Mouse (Mus musculus) kidney, adult 9 months (tissue): ENCODE measurements around the gene Pidd1.
"Not testable (repeated sequence)": the region's sequence is repeated elsewhere in the genome, so short reads cannot be mapped to it uniquely, and the experiment has no call there.

Source experiments
- DNase-seq: peaks from one replicate; pipeline ENCODE4 v3.0.0; 2022

Gene Pidd1

DNA sequence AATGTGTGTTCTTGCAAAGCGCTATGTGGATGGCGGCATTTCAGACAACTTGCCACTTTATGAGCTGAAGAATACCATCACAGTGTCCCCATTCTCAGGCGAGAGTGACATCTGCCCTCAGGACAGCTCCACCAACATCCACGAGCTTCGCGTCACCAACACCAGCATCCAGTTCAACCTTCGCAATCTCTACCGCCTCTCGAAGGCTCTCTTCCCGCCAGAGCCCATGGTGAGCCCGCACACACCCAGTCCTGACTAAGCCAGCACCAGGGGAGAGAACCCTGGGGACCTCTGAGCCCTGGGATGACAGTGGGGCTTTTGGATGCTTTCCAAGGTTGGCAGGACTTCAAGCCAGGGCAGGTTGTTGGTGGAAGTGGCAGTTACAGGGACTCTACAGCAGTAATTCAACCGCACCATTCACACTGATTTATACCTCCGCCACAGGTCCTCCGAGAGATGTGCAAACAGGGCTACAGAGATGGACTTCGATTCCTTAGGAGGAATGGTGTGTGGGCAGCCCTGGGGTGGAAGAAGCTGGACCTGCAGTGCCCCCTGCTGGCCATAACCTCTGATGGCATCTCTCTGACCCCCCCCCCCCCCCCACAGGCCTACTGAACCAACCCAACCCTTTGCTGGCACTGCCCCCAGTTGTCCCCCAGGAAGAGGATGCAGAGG is 14.3 kb upstream of the Pidd1 start:
- DNase-seq, result peak; percentile 72

DNA sequence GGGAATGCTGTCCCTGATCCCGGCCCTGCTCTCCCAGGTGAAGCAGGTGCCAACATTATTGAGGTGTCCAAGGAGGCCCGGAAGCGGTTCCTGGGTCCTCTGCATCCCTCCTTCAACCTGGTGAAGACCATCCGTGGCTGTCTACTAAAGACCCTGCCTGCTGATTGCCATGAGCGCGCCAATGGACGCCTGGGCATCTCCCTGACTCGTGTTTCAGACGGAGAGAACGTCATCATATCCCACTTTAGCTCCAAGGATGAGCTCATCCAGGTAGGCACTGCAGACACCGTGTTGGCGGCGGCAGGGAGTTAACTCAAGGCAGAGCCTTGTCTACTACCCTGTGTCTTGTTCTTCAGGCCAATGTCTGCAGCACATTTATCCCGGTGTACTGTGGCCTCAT is 13.4 kb upstream of the Pidd1 start:
- no peak for DNase-seq

DNA sequence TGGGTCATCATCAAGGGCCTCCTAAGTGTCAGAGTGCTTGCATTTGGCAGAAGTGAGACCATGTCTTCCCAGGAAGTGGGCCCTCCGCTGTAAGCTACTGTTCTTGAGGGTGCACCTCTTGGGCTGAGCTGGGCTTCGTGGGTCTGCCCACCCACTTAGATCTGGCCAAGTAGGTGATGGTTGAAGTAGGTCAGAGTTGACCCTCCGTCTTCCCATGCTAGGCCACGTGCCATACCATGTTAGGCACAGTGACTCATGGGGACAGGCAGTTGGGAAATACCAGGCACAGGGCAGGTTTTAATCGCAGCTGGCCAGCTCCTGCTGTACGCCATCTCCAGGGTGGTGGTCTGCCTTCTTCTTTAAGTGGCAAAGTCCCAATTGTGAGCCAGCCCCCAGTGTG is 12.9 kb upstream of the Pidd1 start:
- no peak for DNase-seq

- peak; percentile 95 for DNase-seq
Observed at GRCm38 (mm10) chr7:141455610-141456314, 11.9 kb upstream of the Pidd1 start.

DNA sequence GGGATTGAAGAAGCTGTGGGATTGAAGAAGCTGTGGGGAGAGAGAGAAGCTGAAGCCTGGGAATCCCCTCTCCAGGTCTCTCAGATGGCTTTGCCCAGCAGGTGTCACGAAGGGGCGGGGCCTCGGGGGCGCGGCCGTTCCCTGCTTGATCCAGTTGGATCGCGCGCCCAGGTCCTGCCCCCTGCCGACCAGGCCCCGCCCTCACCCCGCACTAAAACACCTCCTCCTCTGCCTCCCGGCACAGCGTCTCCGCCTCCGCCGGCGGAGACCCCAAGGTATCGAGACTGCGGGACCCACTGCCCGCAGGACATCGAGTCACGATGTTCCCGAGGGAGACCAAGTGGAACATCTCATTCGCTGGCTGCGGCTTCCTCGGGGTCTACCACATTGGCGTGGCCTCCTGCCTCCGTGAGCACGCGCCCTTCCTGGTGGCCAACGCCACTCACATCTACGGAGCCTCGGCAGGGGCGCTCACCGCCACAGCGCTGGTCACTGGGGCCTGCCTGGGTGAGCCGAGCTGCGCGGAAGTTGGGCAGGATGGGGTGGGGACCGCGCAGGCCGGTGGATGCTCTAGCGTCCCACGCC is 11.2 kb upstream of the Pidd1 start, which contains the start of gene Pnpla2:
TSS of gene Pnpla2 (plus strand) at position 232 of the 585 bp plus-strand sequence.
- DNase-seq, result peak; percentile 96

DNA sequence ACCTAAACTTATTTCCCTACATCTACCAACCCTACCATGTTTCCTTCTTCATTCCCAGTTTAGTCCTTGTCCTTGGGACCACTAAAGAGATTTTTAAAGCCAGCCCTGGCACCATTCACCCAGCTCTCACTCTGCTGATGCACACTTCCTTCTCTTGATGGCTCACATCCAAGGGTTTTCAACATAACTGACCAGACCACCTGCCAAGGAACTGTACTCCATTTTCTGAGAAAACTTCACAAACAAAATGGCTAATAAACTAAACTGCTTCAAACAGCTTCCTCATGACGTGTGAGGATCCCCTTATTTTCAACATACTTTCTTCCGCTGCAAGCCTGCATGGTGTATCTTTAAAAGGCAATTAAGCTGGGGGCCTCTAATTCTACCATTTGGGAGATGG is 9.8 kb upstream of the Pidd1 start:
- no peak for DNase-seq

GRCm38 (mm10) chr7:141451928-141452327 is 8.1 kb upstream of the Pidd1 start:
- DNase-seq, result no peak

- peak; percentile 96 for DNase-seq
Observed at GRCm38 (mm10) chr7:141447110-141447991, 3.5 kb upstream of the Pidd1 start, which contains the start of gene Rplp2. Gene Rplp2, plus strand, starts transcription at chr7:141447370.

DNA sequence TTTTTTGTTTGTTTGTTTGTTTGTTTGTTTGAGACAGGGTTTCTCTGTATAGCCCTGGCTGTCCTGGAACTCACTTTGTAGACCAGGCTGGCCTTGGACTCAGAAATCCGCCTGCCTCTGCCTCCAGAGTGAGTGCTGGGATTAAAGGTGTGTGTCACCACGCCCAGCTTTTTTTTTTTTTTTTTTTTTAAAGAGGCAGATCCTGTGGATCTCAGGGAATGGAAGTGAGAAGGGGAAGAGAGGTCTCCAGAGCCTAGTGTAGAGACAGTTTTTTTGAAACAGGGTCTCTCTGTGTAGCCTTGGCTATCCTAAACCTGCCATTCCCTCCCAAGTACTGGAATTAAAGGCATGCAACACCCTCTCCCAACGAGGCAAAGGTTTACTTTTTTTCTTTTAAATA is 2.5 kb upstream of the Pidd1 start:
- not testable (repeated sequence) for DNase-seq

GRCm38 (mm10) chr7:141443081-141443821 is 574 bp downstream of the Pidd1 start:
- no peak for DNase-seq

- DNase-seq, result no peak
Observed at GRCm38 (mm10) chr7:141442199-141442598, 1.6 kb downstream of the Pidd1 start.

DNA sequence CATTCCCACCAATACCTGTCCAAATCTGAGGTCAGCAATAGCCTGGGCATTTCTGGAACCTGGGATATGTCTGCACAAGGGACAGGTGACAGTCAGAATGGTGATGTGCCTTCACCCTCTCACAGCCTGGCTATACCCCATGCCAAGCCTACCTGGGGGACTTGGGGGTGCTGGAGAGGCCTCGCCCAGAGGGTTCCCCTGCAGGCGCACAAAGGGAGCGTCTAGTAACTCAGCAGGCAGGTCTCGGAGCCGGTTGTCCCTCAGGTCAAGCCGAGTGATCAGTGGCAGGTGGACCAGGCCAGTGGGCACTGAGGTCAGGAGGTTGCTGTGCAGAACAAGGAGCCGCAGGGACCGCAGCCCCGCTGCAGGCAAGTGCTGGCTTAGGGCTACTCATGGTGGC is 2.4 kb downstream of the Pidd1 start:
- no peak for DNase-seq

DNA sequence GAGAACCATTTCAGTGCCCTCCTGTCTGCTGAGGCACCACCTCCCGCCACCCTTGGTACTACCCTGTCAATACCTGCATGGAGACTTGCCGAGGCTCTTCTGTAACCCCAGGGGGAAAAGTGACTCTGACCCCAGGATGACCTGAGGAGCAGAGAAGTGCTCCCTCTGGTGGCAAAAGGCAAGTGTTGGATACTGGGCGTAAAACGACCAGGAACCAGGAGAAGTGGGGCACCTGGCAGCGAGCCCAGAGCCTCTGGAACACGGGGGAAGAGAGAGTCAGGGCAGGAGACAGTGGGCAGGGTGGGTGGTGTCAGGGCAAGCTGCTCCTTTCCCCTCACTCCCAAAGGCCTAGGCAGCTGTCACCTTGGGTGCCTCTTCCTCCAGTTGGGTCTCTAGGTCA is 3.2 kb downstream of the Pidd1 start:
- peak; percentile 70 for DNase-seq

DNA sequence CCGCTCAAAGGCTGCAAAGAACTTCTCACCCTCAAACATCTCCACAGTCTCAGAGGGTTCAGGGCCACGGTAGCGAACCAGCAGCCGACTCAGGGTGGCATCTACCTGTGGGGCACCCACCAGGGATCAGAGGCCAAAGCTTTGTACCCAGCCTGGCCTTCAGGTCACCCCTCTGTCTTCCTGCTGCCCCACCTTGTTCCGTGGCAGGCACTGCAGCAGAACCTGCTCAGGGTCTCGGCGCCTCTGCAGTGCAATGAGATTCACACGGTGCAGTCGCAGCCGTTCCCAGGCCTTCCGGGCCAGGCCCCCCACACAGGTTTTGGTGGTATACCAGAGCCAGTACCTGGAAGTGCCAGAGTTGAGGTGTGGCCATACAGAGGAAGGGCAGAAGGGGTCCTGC is 4.0 kb downstream of the Pidd1 start:
- DNase-seq, result no peak

DNA sequence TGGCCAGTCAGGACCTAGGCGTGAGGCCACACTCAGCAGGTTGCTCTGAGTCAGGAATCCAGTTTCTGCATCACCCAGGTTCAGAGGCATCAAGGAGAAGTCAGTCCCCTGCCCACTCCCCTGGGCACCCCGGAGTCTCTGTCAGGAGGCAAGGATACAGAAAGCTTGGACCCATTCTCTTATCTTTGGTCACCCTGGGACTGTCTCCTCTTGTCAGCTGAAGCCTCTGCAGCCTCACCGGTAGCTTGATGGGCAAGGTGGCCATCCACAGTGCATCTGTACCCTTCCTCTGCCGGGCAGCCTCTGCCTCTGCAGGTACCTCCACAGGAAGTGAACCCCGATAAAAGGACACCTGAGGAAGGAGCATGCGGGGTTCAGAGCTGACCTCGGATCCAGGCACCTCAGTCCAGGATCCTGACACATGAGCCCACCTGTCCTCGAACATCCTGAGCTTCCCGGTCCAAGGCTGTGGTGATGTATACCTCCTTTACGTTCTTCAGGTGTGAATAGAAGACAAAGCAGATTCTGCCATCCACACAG is 4.6 kb downstream of the Pidd1 start:
- no peak for DNase-seq

DNA sequence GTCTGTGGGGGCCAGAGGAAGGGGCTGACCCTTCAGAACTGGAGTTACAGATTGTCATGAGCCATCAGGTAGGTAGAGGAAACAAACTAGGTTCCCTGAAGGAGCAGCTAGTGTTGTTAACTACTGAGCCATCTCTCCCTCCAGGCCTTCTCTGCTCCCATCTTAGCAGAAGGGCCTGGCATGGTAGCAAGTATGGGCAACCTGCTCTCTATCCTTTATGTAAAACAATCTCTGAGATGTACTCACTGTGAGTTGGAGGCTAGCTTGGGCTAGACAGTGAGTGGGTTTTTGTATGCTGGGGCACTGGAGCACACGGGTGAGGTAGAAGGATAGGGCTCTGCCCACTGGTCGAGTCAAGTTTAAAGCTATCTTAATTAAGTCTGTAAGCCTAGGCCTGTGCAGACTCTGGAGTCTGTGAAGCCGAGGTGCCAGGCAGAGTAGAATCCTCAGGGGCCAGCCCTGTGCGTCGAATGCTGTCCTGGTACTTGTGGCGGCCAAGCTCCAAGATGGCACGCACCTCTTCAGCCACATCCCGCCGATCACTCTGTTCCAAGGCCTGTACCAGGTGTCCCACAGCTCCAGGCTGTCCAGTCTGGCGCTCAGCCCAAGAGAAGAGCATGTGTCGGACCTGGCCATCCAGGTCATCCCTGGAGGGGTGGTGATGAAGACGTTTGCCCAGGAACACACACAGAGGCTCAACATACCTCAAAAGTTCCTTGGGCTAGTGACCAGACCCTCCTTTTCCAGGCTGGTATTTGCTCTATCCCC is 5.4 kb downstream of the Pidd1 start:
- DNase-seq, result no peak

- DNase-seq, result peak; percentile 77
Observed at GRCm38 (mm10) chr7:141437178-141438120, 6.4 kb downstream of the Pidd1 start, which contains the start of gene Slc25a22. Gene Slc25a22, minus strand, starts transcription at chr7:141437892.

GRCm38 (mm10) chr7:141436523-141436892 is 7.3 kb downstream of the Pidd1 start:
- DNase-seq, result no peak

GRCm38 (mm10) chr7:141435856-141436522 is 7.8 kb downstream of the Pidd1 start:
- DNase-seq, result peak; percentile 44
